Mouse (Mus musculus): Measurements from ENCODE around the gene Gsdma2. TPM values are rescaled to one million over a fixed set of nuclear protein-coding genes. Genes with fewer than 3 reads are reported as not detected.

Gsdma2 gene
- not detected in 2 replicates for polyA plus RNA-seq (2012)

GRCm38 (mm10) chr11:98646459-98646858, at the start of gene Gsdma2:
Gene Gsdma2, plus strand, starts transcription at chr11:98646759.

GRCm38 (mm10) chr11:98597991-98598390, 48.6 kb upstream of the Gsdma2 start, which contains the start of gene Lrrc3c:
Gene Lrrc3c, plus strand, starts transcription at chr11:98598291.

GRCm38 (mm10) chr11:98625611-98626410, 20.7 kb upstream of the Gsdma2 start, which contains the start of the genes Gm12355 and Gsdma3:
Gene Gm12355, minus strand, starts transcription at chr11:98625661.
Gene Gsdma3, plus strand, starts transcription at chr11:98626360.

DNA sequence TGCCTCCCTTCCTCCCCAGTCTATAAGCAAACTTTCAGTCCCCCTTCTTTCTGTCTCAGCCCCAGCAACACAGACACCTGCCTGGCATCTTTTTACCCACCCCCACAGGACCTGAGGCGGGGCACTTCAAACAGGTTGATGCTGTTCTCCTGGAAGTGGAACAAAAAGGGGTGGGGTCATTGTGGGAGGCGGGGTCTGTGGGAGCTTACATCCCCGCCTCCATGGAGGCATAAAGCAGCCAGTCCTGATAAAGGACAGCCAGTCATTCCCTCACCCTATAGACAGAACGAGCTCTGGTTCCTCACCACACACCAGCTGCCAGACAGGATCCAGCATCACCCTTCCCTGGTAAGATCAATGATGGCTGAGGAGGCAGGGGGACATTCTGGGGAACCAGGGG, 17.5 kb downstream of the Gsdma2 start, which contains the start of gene Gsdma:
Gene Gsdma (plus strand): TSS at position 261 of the 400 bp plus-strand sequence.

DNA sequence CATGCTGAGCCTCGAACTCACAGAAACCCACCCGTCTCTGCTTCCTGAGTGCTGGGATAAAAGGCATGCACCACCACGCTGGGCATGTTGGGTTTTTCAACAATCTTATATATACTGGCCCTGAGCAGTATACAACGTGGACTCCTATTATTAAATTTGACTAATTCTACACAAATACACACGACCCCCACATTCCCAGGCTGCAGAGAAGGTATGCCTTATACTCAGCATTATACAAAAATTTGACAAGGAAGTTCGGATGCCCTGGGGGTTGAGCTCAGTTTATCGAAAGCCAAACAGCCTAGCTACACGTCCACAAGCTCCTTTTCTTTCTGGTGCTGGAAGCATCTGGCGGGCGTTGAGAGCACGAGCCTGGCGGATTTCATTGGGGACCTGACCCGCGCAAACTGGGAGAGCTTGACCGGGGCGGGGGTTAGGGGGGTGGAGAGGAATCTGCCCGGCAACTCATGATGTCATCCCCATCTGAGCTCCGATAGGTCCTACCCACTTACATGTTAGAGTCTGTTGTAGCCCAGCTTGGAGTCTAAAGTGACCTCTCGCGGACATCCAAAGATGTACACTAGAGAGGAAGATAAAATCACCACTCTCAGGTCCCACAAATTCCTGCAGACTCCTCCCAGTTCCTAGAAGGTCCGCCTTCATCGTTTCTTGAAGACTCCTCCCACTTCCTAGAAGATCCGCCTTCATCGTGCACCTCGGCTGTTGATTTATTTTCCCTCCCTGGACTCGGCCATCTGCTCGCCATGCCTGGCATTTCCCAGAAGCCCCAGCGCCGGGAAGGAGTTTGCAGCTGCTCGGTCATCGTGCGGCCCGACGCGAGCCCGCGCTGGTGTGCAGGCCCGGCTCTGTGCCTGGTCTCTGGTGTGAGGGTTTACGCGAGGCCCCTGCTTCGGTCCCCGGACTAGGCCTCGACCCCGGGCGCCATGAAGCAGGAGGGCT, 35.5 kb downstream of the Gsdma2 start, which contains the start of gene Psmd3:
Gene Psmd3 (plus strand): TSS at position 769 of the 960 bp plus-strand sequence.

DNA sequence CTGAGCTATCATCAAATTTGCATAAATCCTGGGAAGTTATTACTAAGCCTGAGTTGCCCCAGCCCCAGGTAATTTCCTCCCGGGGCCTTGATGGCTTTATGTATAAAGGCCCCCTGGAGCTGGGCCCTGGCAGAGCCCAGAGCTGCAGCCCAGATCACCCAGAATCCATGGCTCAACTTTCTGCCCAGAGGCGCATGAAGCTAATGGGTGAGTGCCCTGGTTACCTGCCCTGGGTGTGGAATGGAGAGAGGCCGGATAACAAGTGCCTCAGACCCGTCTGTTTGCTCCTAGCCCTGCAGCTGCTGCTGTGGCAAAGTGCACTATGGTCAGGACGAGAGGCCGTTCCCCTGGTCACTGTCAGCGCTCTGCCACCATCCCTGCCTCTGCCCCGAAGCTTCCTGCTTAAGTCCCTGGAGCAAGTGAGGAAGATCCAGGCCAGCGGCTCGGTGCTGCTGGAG, 54.7 kb downstream of the Gsdma2 start, which contains the start of gene Csf3:
Gene Csf3 (plus strand): TSS at position 51 of the 458 bp plus-strand sequence.

Other genes starting within 250 kb of the Gsdma2 start
- gene Pgap3, start 246.3 kb upstream of the Gsdma2 start, polyA plus RNA-seq (2012), result 13.2 and 14.3 TPM in 2 replicates
- not detected in 2 replicates for gene Erbb2, start 234.3 kb upstream of the Gsdma2 start, polyA plus RNA-seq (2012)
- 57.5 and 63.4 TPM in 2 replicates for gene Mien1, start 207.8 kb upstream of the Gsdma2 start, polyA plus RNA-seq (2012)
- gene Grb7, start 200.4 kb upstream of the Gsdma2 start, polyA plus RNA-seq (2012), result 0.75 and 2.6 TPM in 2 replicates
- gene Ikzf3, start 100.7 kb upstream of the Gsdma2 start, polyA plus RNA-seq (2012), result 0.79 and 0.83 TPM in 2 replicates
- gene Zpbp2, start 95.7 kb upstream of the Gsdma2 start, polyA plus RNA-seq (2012), result 0.17 and 0.28 TPM in 2 replicates
- gene Ormdl3, start 59.4 kb upstream of the Gsdma2 start, polyA plus RNA-seq (2012), result 22.3 and 28.1 TPM in 2 replicates
- gene Lrrc3c, start 48.5 kb upstream of the Gsdma2 start, polyA plus RNA-seq (2012), result 0.12 TPM in 1 of 2 replicates, not detected in the other
- not detected in 2 replicates for gene Gm12355, start 21.1 kb upstream of the Gsdma2 start, polyA plus RNA-seq (2012)
- gene Gsdma3, start 20.4 kb upstream of the Gsdma2 start, polyA plus RNA-seq (2012), result not detected in 2 replicates
- gene Gsdma, start 17.6 kb downstream of the Gsdma2 start, polyA plus RNA-seq (2012), result 0.05 TPM in 1 of 2 replicates, not detected in the other
- gene Psmd3, start 35.8 kb downstream of the Gsdma2 start, polyA plus RNA-seq (2012), result 145 and 178 TPM in 2 replicates
- 0.08 and 0.45 TPM in 2 replicates for gene Csf3, start 54.5 kb downstream of the Gsdma2 start, polyA plus RNA-seq (2012)
- 92.5 and 107 TPM in 2 replicates for gene Med24, start 82.7 kb downstream of the Gsdma2 start, polyA plus RNA-seq (2012)
- 76.8 and 81.3 TPM in 2 replicates for gene Thra, start 93.9 kb downstream of the Gsdma2 start, polyA plus RNA-seq (2012)
- gene Nr1d1, start 128.6 kb downstream of the Gsdma2 start, polyA plus RNA-seq (2012), result 6.6 and 10.2 TPM in 2 replicates
- gene Msl1, start 148.8 kb downstream of the Gsdma2 start, polyA plus RNA-seq (2012), result 72.9 and 73.6 TPM in 2 replicates
- 35.5 and 41.4 TPM in 2 replicates for gene Casc3, start 158.1 kb downstream of the Gsdma2 start, polyA plus RNA-seq (2012)
- gene Rapgefl1, start 190.0 kb downstream of the Gsdma2 start, polyA plus RNA-seq (2012), result 0.75 and 1.0 TPM in 2 replicates
- gene Wipf2, start 216.9 kb downstream of the Gsdma2 start, polyA plus RNA-seq (2012), result 24.6 and 26.7 TPM in 2 replicates